Mouse (Mus musculus) midbrain, embryonic 16.5 days (tissue): Measurements from ENCODE around the gene Cldn14. TPM values are rescaled to one million over a fixed set of nuclear protein-coding genes. Genes with fewer than 3 reads are reported as not detected.
"Not testable (repeated sequence)": the region's sequence is repeated elsewhere in the genome, so short reads cannot be mapped to it uniquely, and the experiment has no call there.

Source experiments
- ATAC-seq: fragments of 200-750 bp; cut with Nextera tagmentation; 2 replicates; pipeline ENCODE4 v1.8.0; 2017; ENCODE audit warnings: moderate TSS enrichment
- H3K27ac ChIP-seq: fragments of 300-500 bp; sonication (generic); 2 replicates; pipeline ENCODE4 v1.5.1; 2014; ENCODE audit warnings: mild to moderate bottlenecking, low read length, mixed read lengths
- H3K27me3 ChIP-seq: fragments of 300-500 bp; sonication (generic); 2 replicates; pipeline ENCODE4 v1.6.1; 2014; ENCODE audit warnings: low read depth, low read length, mixed read lengths; ENCODE audit not compliant: control insufficient read depth, insufficient read depth
- H3K36me3 ChIP-seq: fragments of 300-500 bp; sonication (generic); 2 replicates; pipeline ENCODE4 v1.6.1; 2014; ENCODE audit warnings: mild to moderate bottlenecking, low read length, moderate library complexity, mixed read lengths; ENCODE audit not compliant: control insufficient read depth, insufficient read depth
- H3K4me1 ChIP-seq: fragments of 300-500 bp; sonication (generic); 2 replicates; pipeline ENCODE4 v1.6.1; 2014; ENCODE audit warnings: mild to moderate bottlenecking, low read length, mixed read lengths; ENCODE audit not compliant: control insufficient read depth, insufficient read depth
- H3K4me2 ChIP-seq: fragments of 300-500 bp; sonication (generic); 2 replicates; pipeline ENCODE4 v1.6.1; 2014; ENCODE audit warnings: mild to moderate bottlenecking, low read length, mixed read lengths
- H3K4me3 ChIP-seq: fragments of 300-500 bp; sonication (generic); 2 replicates; pipeline ENCODE4 v1.5.1; 2014; ENCODE audit warnings: low read depth, mild to moderate bottlenecking, low read length, moderate library complexity, mixed read lengths
- H3K9ac ChIP-seq: fragments of 300-500 bp; sonication (generic); 2 replicates; pipeline ENCODE4 v1.6.1; 2014; ENCODE audit warnings: low read depth, low read length, mixed read lengths
- H3K9me3 ChIP-seq: fragments of 300-500 bp; sonication (generic); replicated peaks from 2 replicates; pipeline ENCODE4 v1.6.1; 2014; ENCODE audit warnings: mild to moderate bottlenecking, low read length, mixed read lengths; ENCODE audit not compliant: control insufficient read depth, poor library complexity, severe bottlenecking
- WGBS: fragments of 180-500 bp; shearing (Covaris S2); extraction: QIAGEN DNeasy Blood & Tissue Kit; methylation state at CpG from one replicate; pipeline ENCODE4 v1.1.7; 2014; 5-methylcytosine and 5-hydroxymethylcytosine counted together
- polyA plus RNA-seq: library from polyadenylated mRNA; unstranded; fragments of >200 nt; fragmentation: Nextera tagmentation; extraction: Ambion mirVana; gene quantifications from 2 replicates; pipeline ENCODE4 v1.2.1, GENCODE M21; 2015

The Cldn14 gene
- polyA plus RNA-seq, 1 experiment from 2014 or later = not detected

DNA sequence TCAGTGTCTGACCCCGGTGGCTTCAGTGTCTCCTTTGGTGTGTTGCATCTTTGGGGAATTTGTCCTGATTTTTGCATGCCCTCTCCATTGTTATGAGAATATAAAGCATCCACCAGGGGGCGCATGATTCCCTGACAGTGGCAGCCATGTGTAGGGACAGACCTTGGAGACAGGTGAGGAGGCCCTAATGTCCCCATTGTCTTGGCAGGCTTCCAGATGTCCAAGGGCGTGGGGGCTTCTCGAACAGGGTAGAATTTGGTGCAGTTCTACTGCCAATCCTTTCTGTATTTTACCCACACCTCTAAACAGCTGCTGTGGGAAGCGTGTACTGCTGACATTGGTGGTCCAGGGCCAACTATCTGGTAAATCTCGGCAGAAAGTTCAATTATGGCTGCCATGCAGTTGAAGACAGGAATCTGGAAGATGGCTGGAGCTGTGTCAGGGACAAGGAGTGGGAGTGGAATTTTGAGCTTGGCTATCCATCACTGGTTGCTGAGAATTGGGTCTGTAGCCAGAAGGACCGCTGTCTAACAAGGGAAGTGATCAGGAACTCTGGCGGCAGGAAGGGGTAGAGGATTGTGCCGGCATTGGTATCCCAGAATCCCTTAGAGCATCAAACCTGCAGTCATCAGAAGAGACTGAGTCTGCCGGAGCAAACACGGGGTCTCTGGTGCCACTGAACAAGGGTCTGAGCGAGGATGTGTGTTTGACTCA, 29.8 kb upstream of the Cldn14 start:
- Histone ChIP-seq H3K4me1 (peaks cover 4% of the 10 kb centered on the region; the same call in 1 of the 2 replicates), H3K9me3 (no peaks in the 10 kb centered on the region), H3K36me3 (no peaks in the 10 kb centered on the region), H3K27me3 (peaks cover 19% of the 10 kb centered on the region), H3K9ac (no peak overlapping the region), H3K4me3 (no peak overlapping the region), H3K27ac (no peak overlapping the region), H3K4me2 (no peak overlapping the region)
- ATAC-seq = no peak
- WGBS = 70% methylated on average over 12 of the region's 12 CpGs

DNA sequence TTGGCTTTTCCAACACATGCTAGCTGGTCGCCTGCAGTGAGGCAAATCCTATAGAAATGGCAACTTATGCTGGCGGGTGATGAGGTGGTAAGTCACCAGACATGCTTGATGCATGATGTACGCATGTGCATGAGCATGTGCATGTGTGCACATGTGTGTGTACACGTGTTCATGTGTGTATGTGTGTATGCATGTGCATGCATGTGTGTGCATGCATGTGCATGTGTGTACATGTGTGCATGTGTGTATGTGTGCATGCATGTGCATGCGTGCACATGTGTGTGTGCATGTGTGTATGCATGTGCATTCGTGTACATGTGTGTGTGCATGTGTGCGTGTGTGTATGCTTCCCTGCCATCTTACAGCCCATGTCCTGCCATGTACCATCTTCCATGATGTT, 28.6 kb upstream of the Cldn14 start:
- H3K4me3 ChIP-seq = no peak overlapping the region
- WGBS = 98% methylated on average over 7 of the region's 7 CpGs
- H3K9me3 ChIP-seq = no peaks in the 10 kb centered on the region
- no peak overlapping the region for H3K4me2 ChIP-seq
- ATAC-seq = no peak
- H3K36me3 ChIP-seq = no peaks in the 10 kb centered on the region
- H3K27ac ChIP-seq = no peak overlapping the region
- peaks cover 4% of the 10 kb centered on the region; the same call in 1 of the 2 replicates for H3K4me1 ChIP-seq
- peaks cover 16% of the 10 kb centered on the region for H3K27me3 ChIP-seq
- H3K9ac ChIP-seq = no peak overlapping the region

DNA sequence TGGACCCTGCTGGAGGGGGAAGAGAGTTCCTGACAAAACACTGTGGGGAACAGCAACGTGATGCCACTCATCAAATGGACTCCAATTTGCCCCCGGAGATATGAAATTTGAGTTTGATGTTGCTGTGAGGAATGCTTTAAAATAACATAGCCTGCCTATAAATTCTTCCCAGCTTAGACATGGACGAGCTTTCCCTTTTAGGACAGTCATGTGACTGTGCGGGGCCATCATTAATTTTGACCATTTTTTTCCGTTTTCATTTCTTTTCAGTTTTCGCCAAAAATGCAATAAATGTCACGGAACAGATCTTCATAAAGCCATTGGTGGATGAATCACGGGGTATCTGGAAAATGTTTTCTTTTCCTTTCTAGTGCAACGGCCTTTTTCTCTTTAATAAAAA, 25.5 kb upstream of the Cldn14 start:
- no peaks in the 10 kb centered on the region for H3K9me3 ChIP-seq
- H3K4me1 ChIP-seq = no peaks in the 10 kb centered on the region
- no peak overlapping the region for H3K9ac ChIP-seq
- 84% methylated on average over 9 of the region's 9 CpGs for WGBS
- H3K27ac ChIP-seq = no peak overlapping the region
- no peak overlapping the region for H3K4me3 ChIP-seq
- H3K4me2 ChIP-seq = no peak overlapping the region
- peaks cover 3% of the 10 kb centered on the region; the same call in 1 of the 2 replicates for H3K27me3 ChIP-seq
- no peak for ATAC-seq
- H3K36me3 ChIP-seq = no peaks in the 10 kb centered on the region

DNA sequence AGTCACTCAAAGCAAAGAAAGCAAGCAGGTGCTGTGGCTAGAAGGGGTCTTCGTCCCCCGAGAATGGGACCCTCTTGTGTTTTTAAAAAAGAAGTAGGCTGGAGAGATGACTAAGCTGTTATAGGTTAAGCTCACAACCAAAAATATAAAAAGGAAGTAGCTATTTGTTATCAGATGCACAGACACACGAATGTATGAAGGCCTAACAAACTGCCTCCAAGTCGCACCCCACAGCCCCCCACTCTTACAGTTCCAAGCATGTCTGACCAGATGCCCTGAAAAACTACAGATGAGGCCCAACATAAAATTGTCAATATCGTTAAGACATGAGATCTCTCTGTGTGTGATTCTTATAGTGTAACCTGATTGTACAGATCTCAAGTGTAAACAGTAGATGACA, 23.6 kb upstream of the Cldn14 start:
- no peaks in the 10 kb centered on the region for H3K36me3 ChIP-seq
- no peaks in the 10 kb centered on the region for H3K27me3 ChIP-seq
- H3K4me2 ChIP-seq = no peak overlapping the region
- ATAC-seq = no peak
- H3K4me1 ChIP-seq = no peaks in the 10 kb centered on the region
- no peaks in the 10 kb centered on the region for H3K9me3 ChIP-seq
- no peak overlapping the region for H3K4me3 ChIP-seq
- no peak overlapping the region for H3K9ac ChIP-seq
- WGBS = 92% methylated on average over 5 of the region's 5 CpGs
- no peak overlapping the region for H3K27ac ChIP-seq

DNA sequence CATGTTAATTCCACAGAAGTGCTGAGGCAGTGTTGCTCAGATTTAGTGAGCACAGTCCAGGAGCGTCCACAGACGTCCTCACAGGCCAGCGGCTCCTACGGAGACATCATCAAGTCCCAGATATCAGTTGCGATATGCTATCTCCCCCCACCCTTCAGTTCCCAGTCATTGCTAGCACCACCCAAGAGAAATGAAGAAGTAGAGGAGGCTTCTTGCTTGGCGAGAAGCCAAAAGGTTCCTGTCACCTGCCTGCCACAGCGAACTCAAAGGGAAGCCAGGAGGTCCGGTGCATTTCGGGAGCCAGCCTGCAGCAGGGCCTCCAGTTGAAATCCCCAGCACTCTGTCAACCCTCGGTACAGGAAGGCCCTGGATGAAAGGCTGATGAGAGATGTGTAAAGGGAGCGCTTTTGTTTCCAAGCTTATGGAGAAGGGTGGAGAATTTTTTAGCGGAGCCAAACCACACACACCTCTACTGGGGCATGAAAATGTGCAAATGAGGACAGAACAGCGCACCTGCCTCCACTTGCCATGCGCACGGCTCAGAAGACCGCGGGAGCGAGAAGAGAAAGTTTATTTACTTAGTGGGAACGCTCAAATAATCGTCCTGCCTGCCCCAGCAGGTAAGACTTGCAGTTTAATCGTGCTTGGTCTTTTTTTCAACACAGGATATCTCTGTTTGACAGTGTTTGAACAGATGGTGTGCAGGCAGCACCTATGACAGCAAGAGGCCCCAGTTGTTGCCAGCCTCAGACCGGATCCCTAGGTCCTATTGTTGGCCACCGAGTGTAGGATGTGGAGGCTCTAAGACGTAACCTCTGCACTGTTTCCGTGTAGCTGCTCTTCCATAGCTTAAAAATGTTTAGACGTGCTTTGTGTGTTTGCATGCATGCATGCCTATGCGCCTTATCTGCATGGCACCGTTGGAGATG, 15.0 kb upstream of the Cldn14 start:
- Histone ChIP-seq H3K4me2 (no peak overlapping the region), H3K9ac (no peak overlapping the region), H3K36me3 (no peaks in the 10 kb centered on the region), H3K27me3 (no peaks in the 10 kb centered on the region), H3K4me1 (no peaks in the 10 kb centered on the region), H3K9me3 (peaks cover 4% of the 10 kb centered on the region; the same call in 1 of the 2 replicates), H3K27ac (no peak overlapping the region), H3K4me3 (no peak overlapping the region)
- 82% methylated on average over 28 of the region's 28 CpGs for WGBS
- ATAC-seq = no peak

DNA sequence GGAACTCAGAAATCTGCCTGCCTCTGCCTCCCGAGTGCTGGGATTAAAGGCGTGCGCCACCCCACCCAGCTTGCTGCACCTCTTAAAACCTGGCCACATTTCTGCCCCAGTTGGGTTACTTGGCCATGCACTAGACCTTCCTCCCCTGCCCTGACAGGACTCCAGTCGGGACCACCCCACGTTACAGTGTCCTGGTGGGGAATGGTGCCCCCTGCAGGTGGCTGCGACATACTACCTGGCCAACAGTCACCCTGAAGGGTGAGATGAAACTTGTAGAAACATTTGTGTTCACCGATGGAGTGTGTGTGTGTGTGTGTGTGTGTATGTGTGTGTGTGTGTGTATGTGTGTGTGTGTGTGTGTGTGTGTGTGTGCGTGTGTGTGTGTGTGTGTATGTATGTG, 11.1 kb upstream of the Cldn14 start:
- not testable (repeated sequence) for ATAC-seq

DNA sequence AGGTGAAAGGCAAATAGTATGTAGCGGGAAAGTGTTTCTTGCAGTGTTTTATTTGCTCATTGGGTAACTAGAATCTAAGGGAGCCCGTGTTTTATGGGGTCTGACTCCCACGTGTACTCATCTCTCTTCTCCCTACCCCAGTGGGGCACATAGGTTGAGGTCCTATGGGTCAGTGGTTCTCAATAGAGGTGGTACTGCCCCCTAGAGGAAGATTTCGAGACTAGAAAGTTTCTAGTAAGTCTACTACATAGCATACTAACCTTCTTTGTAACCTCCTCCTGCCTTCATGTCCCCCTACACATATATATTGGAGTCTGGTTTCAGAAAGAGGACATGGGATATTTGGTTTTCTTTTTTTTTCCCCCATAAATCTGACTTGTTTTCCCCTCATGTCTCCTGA, 9.3 kb upstream of the Cldn14 start:
- H3K4me1 ChIP-seq = no peaks in the 10 kb centered on the region
- WGBS = 73% methylated on average over 4 of the region's 4 CpGs
- no peaks in the 10 kb centered on the region for H3K9me3 ChIP-seq
- H3K9ac ChIP-seq = no peak overlapping the region
- H3K36me3 ChIP-seq = no peaks in the 10 kb centered on the region
- no peak overlapping the region for H3K27ac ChIP-seq
- H3K27me3 ChIP-seq = no peaks in the 10 kb centered on the region
- H3K4me2 ChIP-seq = no peak overlapping the region
- H3K4me3 ChIP-seq = no peak overlapping the region
- no peak for ATAC-seq

More for the DNA sequence above, 11.1 kb upstream of the Cldn14 start:
- not testable (repeated sequence) for H3K9me3 ChIP-seq, H3K36me3 ChIP-seq, H3K9ac ChIP-seq, H3K27ac ChIP-seq, H3K27me3 ChIP-seq, H3K4me2 ChIP-seq, H3K4me1 ChIP-seq, H3K4me3 ChIP-seq
- 76% methylated on average over 8 of the region's 8 CpGs for WGBS

DNA sequence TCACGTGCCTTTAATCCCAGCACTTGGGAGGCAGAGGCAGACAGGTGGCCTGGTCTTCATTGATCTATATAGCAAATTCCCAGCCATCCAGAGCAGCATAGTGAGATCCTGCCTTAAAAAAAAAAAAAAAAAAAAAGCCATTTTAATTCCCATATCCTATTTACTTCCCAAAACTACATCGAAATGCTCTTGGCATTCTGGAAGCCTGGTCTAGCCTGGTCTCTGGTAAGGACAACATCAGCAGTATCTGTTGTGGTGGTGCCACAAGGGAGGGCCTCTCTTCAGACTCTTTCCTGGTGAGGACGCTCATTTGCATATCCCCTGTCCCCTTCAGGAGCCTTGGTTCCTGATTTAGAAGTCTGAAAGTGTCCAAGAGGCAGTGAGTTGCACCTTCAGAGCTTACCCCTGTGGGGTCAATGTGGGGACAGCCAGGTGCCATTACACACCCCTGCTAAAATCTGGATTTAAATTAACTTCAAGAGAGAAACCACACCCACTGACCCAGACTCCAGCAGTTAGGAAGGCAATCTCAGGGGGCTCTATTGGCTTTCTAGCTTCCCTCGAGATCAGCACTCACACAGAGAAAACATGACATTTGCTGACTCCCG, 6.0 kb upstream of the Cldn14 start:
- H3K9ac ChIP-seq = no peak overlapping the region
- no peak overlapping the region for H3K4me3 ChIP-seq
- no peak overlapping the region for H3K27ac ChIP-seq
- 77% methylated on average over 5 of the region's 5 CpGs for WGBS
- no peak for ATAC-seq
- no peaks in the 10 kb centered on the region for H3K36me3 ChIP-seq
- H3K9me3 ChIP-seq = no peaks in the 10 kb centered on the region
- no peaks in the 10 kb centered on the region for H3K27me3 ChIP-seq
- H3K4me1 ChIP-seq = no peaks in the 10 kb centered on the region
- H3K4me2 ChIP-seq = no peak overlapping the region
